Mouse (Mus musculus): Measurements from ENCODE around the gene Pgpep1. TPM values are rescaled to one million over a fixed set of nuclear protein-coding genes. Genes with fewer than 3 reads are reported as not detected.

Gene Pgpep1
- total RNA-seq, 4 experiments from 2014 or later = 11.2 to 17.0 (median 13.4) TPM

Other genes with a start within 250 kb of the Pgpep1 start
- gene Crtc1, start 220.8 kb downstream of the Pgpep1 start, total RNA-seq (2022) = 100 to 1,000 TPM; 134 to 175 (median 147) TPM
- gene Klhl26, start 183.4 kb downstream of the Pgpep1 start, total RNA-seq (2022) = 10 to 100 TPM; 39.1 to 42.8 (median 40.4) TPM
- gene Tmem59l, start 173.0 kb downstream of the Pgpep1 start, total RNA-seq (2022) = 100 to 1,000 TPM; 271 to 280 (median 273) TPM
- gene Crlf1, start 167.2 kb downstream of the Pgpep1 start, total RNA-seq (2022) = 1 to 10 TPM in 2 of 4 experiments, under 1 TPM in 2; 0.94 to 1.6 (median 1.2) TPM
- 100 to 1,000 TPM; 103 to 117 (median 109) TPM for gene Rex1bd, start 153.6 kb downstream of the Pgpep1 start, total RNA-seq (2022)
- 1,000 to 10,000 TPM in 1 of 4 experiments, 100 to 1,000 TPM in 3; 847 to 1,003 (median 930) TPM for gene Uba52, start 149.6 kb downstream of the Pgpep1 start, total RNA-seq (2022)
- gene Fkbp8, start 132.7 kb downstream of the Pgpep1 start, total RNA-seq (2022) = 100 to 1,000 TPM; 419 to 440 (median 422) TPM
- 10 to 100 TPM; 43.0 to 52.5 (median 47.1) TPM for gene Kxd1, start 132.4 kb downstream of the Pgpep1 start, total RNA-seq (2022)
- gene Ell, start 120.9 kb downstream of the Pgpep1 start, total RNA-seq (2022) = 10 to 100 TPM; 17.6 to 25.3 (median 19.2) TPM
- gene Isyna1, start 66.0 kb downstream of the Pgpep1 start, total RNA-seq (2022) = 10 to 100 TPM; 54.5 to 60.3 (median 56.5) TPM
- 100 to 1,000 TPM; 211 to 248 (median 234) TPM for gene Ssbp4, start 51.5 kb downstream of the Pgpep1 start, total RNA-seq (2022)
- gene Lrrc25, start 44.2 kb downstream of the Pgpep1 start, total RNA-seq (2022) = 1 to 10 TPM in 1 of 4 experiments, under 1 TPM in 3; 0.55 to 1.3 (median 0.87) TPM
- not detected for gene Gdf15, start 27.9 kb downstream of the Pgpep1 start, total RNA-seq (2022)
- gene Lsm4, start 12.9 kb upstream of the Pgpep1 start, total RNA-seq (2022) = 10 to 100 TPM; 61.5 to 65.0 (median 63.0) TPM
- 100 to 1,000 TPM; 206 to 222 (median 214) TPM for gene Jund, start 38.6 kb upstream of the Pgpep1 start, total RNA-seq (2022)
- gene Iqcn, start 43.1 kb upstream of the Pgpep1 start, total RNA-seq (2022) = under 1 TPM in 1 of 4 experiments, not detected in 3; 0.07 TPM
- gene Gm3336, start 58.2 kb upstream of the Pgpep1 start, total RNA-seq (2022) = not detected
- gene Pde4c, start 63.3 kb upstream of the Pgpep1 start, total RNA-seq (2022) = 1 to 10 TPM; 1.7 to 2.8 (median 2.2) TPM
- 100 to 1,000 TPM; 805 to 866 (median 821) TPM for gene Rab3a, start 94.3 kb upstream of the Pgpep1 start, total RNA-seq (2022)
- 10 to 100 TPM; 31.0 to 39.0 (median 32.8) TPM for gene Mpv17l2, start 100.6 kb upstream of the Pgpep1 start, total RNA-seq (2022)
- 100 to 1,000 TPM; 143 to 151 (median 149) TPM for gene Pik3r2, start 116.3 kb upstream of the Pgpep1 start, total RNA-seq (2022)
- gene Mast3, start 144.7 kb upstream of the Pgpep1 start, total RNA-seq (2022) = 100 to 1,000 TPM; 276 to 316 (median 288) TPM
- gene Il12rb1, start 148.1 kb upstream of the Pgpep1 start, total RNA-seq (2022) = 1 to 10 TPM in 2 of 4 experiments, under 1 TPM in 2; 0.84 to 1.3 (median 1.0) TPM
- gene Arrdc2, start 179.3 kb upstream of the Pgpep1 start, total RNA-seq (2022) = 10 to 100 TPM; 10.9 to 22.7 (median 17.6) TPM
- gene Kcnn1, start 202.9 kb upstream of the Pgpep1 start, total RNA-seq (2022) = 10 to 100 TPM; 15.7 to 28.6 (median 17.7) TPM
- gene Ccdc124, start 213.5 kb upstream of the Pgpep1 start, total RNA-seq (2022) = 10 to 100 TPM; 76.5 to 94.5 (median 85.6) TPM
- gene Slc5a5, start 232.4 kb upstream of the Pgpep1 start, total RNA-seq (2022) = 10 to 100 TPM; 10.2 to 11.9 (median 11.5) TPM
- 100 to 1,000 TPM; 653 to 769 (median 710) TPM for gene Rpl18a, start 237.0 kb upstream of the Pgpep1 start, total RNA-seq (2022)
- 100 to 1,000 TPM in 1 of 4 experiments, 10 to 100 TPM in 3; 89.4 to 101 (median 91.1) TPM for gene Map1s, start 245.5 kb upstream of the Pgpep1 start, total RNA-seq (2022)

All from left cerebral cortex, adult 8-10 months (tissue).